In genomic region chr14:120952434-120952833, GRCm38 (mm10) we compare ENCODE assay signal across 10 mouse cellular contexts. TPM values are rescaled to one million over a fixed set of nuclear protein-coding genes. Genes with fewer than 3 reads are reported as not detected.
DNase-seq lines count a peak whose midpoint lies in the region; TF ChIP-seq lines count a peak whose summit lies in the region.
"Had no signal": no experiment of that assay in that cellular context is flagged by ENCODE, and none has a peak within 500 bp of the region (broad histone marks: within the 10 kb centered on the region; RNA-seq: fewer than 3 reads in every experiment).

No protein-coding gene starts in this region.

- no peaks in the 10 kb centered on the region for H3K27me3 ChIP-seq in embryonic facial prominence, embryonic 10.5 days (replicated peaks; ENCODE audit: low read depth, poor library complexity, severe bottlenecking)
- H3K27me3 ChIP-seq: kidney, embryonic 15.5 days had no signal

- H3K9me3 ChIP-seq in embryonic facial prominence, embryonic 10.5 days = peaks cover 9% of the 10 kb centered on the region; the same call in 1 of the 2 replicates
- H3K9me3 ChIP-seq: kidney, embryonic 15.5 days had no signal

- TF ChIP-seq CTCF in layer of hippocampus, adult 2 months (conservative IDR thresholded peaks at IDR 0.05) = peak; percentile 65

- no peaks in the 10 kb centered on the region for H3K4me1 ChIP-seq in embryonic facial prominence, embryonic 10.5 days
- H3K4me1 ChIP-seq: kidney, embryonic 15.5 days had no signal

- H3K4me3 ChIP-seq in layer of hippocampus, adult 2 months = no peak overlapping the region
- H3K4me3 ChIP-seq in embryonic facial prominence, embryonic 10.5 days = no peak overlapping the region
- H3K4me3 ChIP-seq: kidney, embryonic 15.5 days had no signal

- H3K27ac ChIP-seq in layer of hippocampus, adult 2 months = no peak overlapping the region
- H3K27ac ChIP-seq in embryonic facial prominence, embryonic 10.5 days (replicated peaks) = no peak overlapping the region
- H3K27ac ChIP-seq: kidney, embryonic 15.5 days had no signal

- 49% methylated on average over 2 of the region's 2 CpGs for WGBS in embryonic facial prominence, embryonic 10.5 days

- H3K36me3 ChIP-seq in embryonic facial prominence, embryonic 10.5 days (replicated peaks) = peaks cover 32% of the 10 kb centered on the region

- no peak for DNase-seq in layer of hippocampus, adult 2 months (ENCODE audit: low spot score in 2 of 2)
- no peak for DNase-seq in layer of hippocampus, adult 8-10 months (ENCODE audit: low spot score in 2 of 2)
- DNase-seq in thymus, postnatal 25 days = peak; percentile 9
- DNase-seq in thymus, adult 18-20 months = no peak
- peak; percentile 19 for DNase-seq in embryonic facial prominence, embryonic 10.5 days (ENCODE audit: low spot score)
- DNase-seq in thymus, postnatal 4 days = peak; percentile 24
- DNase-seq in yolk sac, embryonic 10.5 days (ENCODE audit: low spot score) = no peak
- DNase-seq in adrenal gland, adult (ENCODE audit: inconsistent age in 2 of 2, low spot score in 1 of 2) = no peak
- DNase-seq: cerebellum, postnatal 36 days had no signal

RNA-seq across cellular contexts. Expression of gene Ipo5, which starts 41.4 kb away (rescaled TPM):
- 10 to 100 TPM; 96.9 to 98.5 TPM for total RNA-seq in layer of hippocampus, adult 2 months (2021)
- total RNA-seq in layer of hippocampus, adult 8-10 months (2022) = 100 to 1,000 TPM; 105 to 112 (median 107) TPM
- polyA plus RNA-seq in embryonic facial prominence, embryonic 10.5 days (2016; fragmentation: Nextera tagmentation; extraction: Ambion mirVana) = 129 and 138 TPM in 2 replicates

Comparison
In these comparisons a context has a peak if more than half of its experiments do, and no peak if none do; other contexts are left out.
1. DNase-seq: peak in thymus, postnatal 25 days (single experiment), embryonic facial prominence, embryonic 10.5 days (single experiment) and thymus, postnatal 4 days (single experiment); none in layer of hippocampus, adult 2 months (0 of 2), layer of hippocampus, adult 8-10 months (0 of 2), thymus, adult 18-20 months (0 of 2), yolk sac, embryonic 10.5 days (single experiment) and adrenal gland, adult (0 of 2).